Mouse (Mus musculus): ENCODE measurements around the gene Cox8a. TPM values are rescaled to one million over a fixed set of nuclear protein-coding genes. Genes with fewer than 3 reads are reported as not detected.

Gene Cox8a
- polyA plus RNA-seq, 1 experiment: 117 TPM

- peaks cover 5% of the 10 kb centered on the region for H3K36me3 ChIP-seq (ENCODE audit: control insufficient read depth, insufficient read depth, low read length)
- peak within 1 kb of the TSS; percentile 92 for H3K27ac ChIP-seq (ENCODE audit: control insufficient read depth, insufficient read depth, low read depth, low read length)
- peaks cover 7% of the 10 kb centered on the region for H3K4me1 ChIP-seq (ENCODE audit: control insufficient read depth, insufficient read depth, low read length)
- H3K27me3 ChIP-seq (ENCODE audit: control insufficient read depth, insufficient read depth, low read length): no peaks in the 10 kb centered on the region
- TF ChIP-seq CTCF (IDR thresholded peaks at IDR 0.05; ENCODE audit: control insufficient read depth, insufficient read depth, insufficient replicate concordance, low read depth, low read length) (no peak), POLR2A (IDR thresholded peaks at IDR 0.05; ENCODE audit: control insufficient read depth, low read depth, low read length) (peak; percentile 83)
- H3K4me3 ChIP-seq (ENCODE audit: control insufficient read depth, low read depth, low read length): peak within 1 kb of the TSS; percentile 93
These were observed 11.4 kb downstream of the Cox8a start, which contains the start of gene Otub1 for GRCm38 (mm10) chr19:7205753-7206736. Gene Otub1, minus strand, starts transcription at chr19:7206316.

GRCm38 (mm10) chr19:7205326-7205725 lies 12.1 kb downstream of the Cox8a start:
- TF ChIP-seq POLR2A (IDR thresholded peaks at IDR 0.05; ENCODE audit: control insufficient read depth, low read depth, low read length) (no peak), CTCF (IDR thresholded peaks at IDR 0.05; ENCODE audit: control insufficient read depth, insufficient read depth, insufficient replicate concordance, low read depth, low read length) (no peak)
- peak overlapping the region; percentile 92 for H3K27ac ChIP-seq (ENCODE audit: control insufficient read depth, insufficient read depth, low read depth, low read length)
- H3K27me3 ChIP-seq (ENCODE audit: control insufficient read depth, insufficient read depth, low read length): no peaks in the 10 kb centered on the region
- peaks cover 7% of the 10 kb centered on the region for H3K4me1 ChIP-seq (ENCODE audit: control insufficient read depth, insufficient read depth, low read length)
- peaks cover 6% of the 10 kb centered on the region for H3K36me3 ChIP-seq (ENCODE audit: control insufficient read depth, insufficient read depth, low read length)
- peak overlapping the region; percentile 93 for H3K4me3 ChIP-seq (ENCODE audit: control insufficient read depth, low read depth, low read length)

- Histone ChIP-seq H3K27ac (ENCODE audit: control insufficient read depth, insufficient read depth, low read depth, low read length) (peak overlapping the region; percentile 92; the same call in 1 of the 2 replicates), H3K36me3 (ENCODE audit: control insufficient read depth, insufficient read depth, low read length) (peaks cover 6% of the 10 kb centered on the region), H3K27me3 (ENCODE audit: control insufficient read depth, insufficient read depth, low read length) (no peaks in the 10 kb centered on the region), H3K4me3 (ENCODE audit: control insufficient read depth, low read depth, low read length) (peak overlapping the region; percentile 93), H3K4me1 (ENCODE audit: control insufficient read depth, insufficient read depth, low read length) (peaks cover 7% of the 10 kb centered on the region)
- no peak for TF ChIP-seq CTCF (IDR thresholded peaks at IDR 0.05; ENCODE audit: control insufficient read depth, insufficient read depth, insufficient replicate concordance, low read depth, low read length)
- no peak for TF ChIP-seq POLR2A (IDR thresholded peaks at IDR 0.05; ENCODE audit: control insufficient read depth, low read depth, low read length)
These were observed 12.5 kb downstream of the Cox8a start for GRCm38 (mm10) chr19:7204898-7205297.

- no peak for TF ChIP-seq CTCF (IDR thresholded peaks at IDR 0.05; ENCODE audit: control insufficient read depth, insufficient read depth, insufficient replicate concordance, low read depth, low read length)
- no peak for TF ChIP-seq POLR2A (IDR thresholded peaks at IDR 0.05; ENCODE audit: control insufficient read depth, low read depth, low read length)
- Histone ChIP-seq H3K4me1 (ENCODE audit: control insufficient read depth, insufficient read depth, low read length) (peaks cover 20% of the 10 kb centered on the region), H3K27ac (ENCODE audit: control insufficient read depth, insufficient read depth, low read depth, low read length) (no peak overlapping the region), H3K36me3 (ENCODE audit: control insufficient read depth, insufficient read depth, low read length) (peaks cover 9% of the 10 kb centered on the region), H3K4me3 (ENCODE audit: control insufficient read depth, low read depth, low read length) (no peak overlapping the region), H3K27me3 (ENCODE audit: control insufficient read depth, insufficient read depth, low read length) (no peaks in the 10 kb centered on the region)
These were observed 17.0 kb downstream of the Cox8a start for GRCm38 (mm10) chr19:7200427-7200826.

- Histone ChIP-seq H3K27ac (ENCODE audit: control insufficient read depth, insufficient read depth, low read depth, low read length) (no peak overlapping the region), H3K27me3 (ENCODE audit: control insufficient read depth, insufficient read depth, low read length) (no peaks in the 10 kb centered on the region), H3K4me1 (ENCODE audit: control insufficient read depth, insufficient read depth, low read length) (peaks cover 14% of the 10 kb centered on the region), H3K36me3 (ENCODE audit: control insufficient read depth, insufficient read depth, low read length) (peaks cover 9% of the 10 kb centered on the region), H3K4me3 (ENCODE audit: control insufficient read depth, low read depth, low read length) (no peak overlapping the region)
- TF ChIP-seq POLR2A (IDR thresholded peaks at IDR 0.05; ENCODE audit: control insufficient read depth, low read depth, low read length) (no peak), CTCF (IDR thresholded peaks at IDR 0.05; ENCODE audit: control insufficient read depth, insufficient read depth, insufficient replicate concordance, low read depth, low read length) (no peak)
These were observed 18.3 kb downstream of the Cox8a start for GRCm38 (mm10) chr19:7199089-7199488.

GRCm38 (mm10) chr19:7197445-7197844 lies 20.0 kb downstream of the Cox8a start:
- H3K27ac ChIP-seq (ENCODE audit: control insufficient read depth, insufficient read depth, low read depth, low read length): no peak overlapping the region
- H3K36me3 ChIP-seq (ENCODE audit: control insufficient read depth, insufficient read depth, low read length): peaks cover 4% of the 10 kb centered on the region

GRCm38 (mm10) chr19:7196741-7197270 lies 20.6 kb downstream of the Cox8a start:
- Histone ChIP-seq H3K27me3 (ENCODE audit: control insufficient read depth, insufficient read depth, low read length) (no peaks in the 10 kb centered on the region), H3K27ac (ENCODE audit: control insufficient read depth, insufficient read depth, low read depth, low read length) (no peak overlapping the region), H3K36me3 (ENCODE audit: control insufficient read depth, insufficient read depth, low read length) (peaks cover 4% of the 10 kb centered on the region), H3K4me3 (ENCODE audit: control insufficient read depth, low read depth, low read length) (no peak overlapping the region), H3K4me1 (ENCODE audit: control insufficient read depth, insufficient read depth, low read length) (peaks cover 14% of the 10 kb centered on the region)
- TF ChIP-seq POLR2A (IDR thresholded peaks at IDR 0.05; ENCODE audit: control insufficient read depth, low read depth, low read length) (no peak), CTCF (IDR thresholded peaks at IDR 0.05; ENCODE audit: control insufficient read depth, insufficient read depth, insufficient replicate concordance, low read depth, low read length) (no peak)

More at GRCm38 (mm10) chr19:7197445-7197844, 20.0 kb downstream of the Cox8a start:
- TF ChIP-seq POLR2A (IDR thresholded peaks at IDR 0.05; ENCODE audit: control insufficient read depth, low read depth, low read length) (no peak), CTCF (IDR thresholded peaks at IDR 0.05; ENCODE audit: control insufficient read depth, insufficient read depth, insufficient replicate concordance, low read depth, low read length) (no peak)
- H3K4me1 ChIP-seq (ENCODE audit: control insufficient read depth, insufficient read depth, low read length): peaks cover 14% of the 10 kb centered on the region
- no peaks in the 10 kb centered on the region for H3K27me3 ChIP-seq (ENCODE audit: control insufficient read depth, insufficient read depth, low read length)
- no peak overlapping the region for H3K4me3 ChIP-seq (ENCODE audit: control insufficient read depth, low read depth, low read length)
